Mouse (Mus musculus): Measurements from ENCODE around the gene Zfp667. TPM values are rescaled to one million over a fixed set of nuclear protein-coding genes. Genes with fewer than 3 reads are reported as not detected.

Gene Zfp667
- polyA plus RNA-seq, 1 experiment = not detected

GRCm38 (mm10) chr7:6330458-6331232, 44.3 kb downstream of the Zfp667 start:
- no peaks in the 10 kb centered on the region; the same call in 1 of the 2 replicates for H3K4me1 ChIP-seq (ENCODE audit: control insufficient read depth, insufficient read depth, low read length)
- no peak for TF ChIP-seq POLR2A (IDR thresholded peaks at IDR 0.05; ENCODE audit: insufficient read depth, low read depth, low read length)
- no peak for TF ChIP-seq CTCF (IDR thresholded peaks at IDR 0.05; ENCODE audit: insufficient read depth, low read depth, low read length)
- 10% methylated on average over 23 of the region's 23 CpGs for whole genome bisulfite sequencing
- H3K27ac ChIP-seq (ENCODE audit: insufficient read depth, low read depth, low read length) = peak overlapping the region; percentile 80
- H3K4me3 ChIP-seq (ENCODE audit: insufficient read depth, low read depth, low read length) = peak overlapping the region; percentile 86

GRCm38 (mm10) chr7:6331233-6331956, 45.0 kb downstream of the Zfp667 start, which contains the start of gene Zfp583:
Gene Zfp583 (minus strand): TSS chr7:6331285.
- Histone ChIP-seq H3K4me3 (ENCODE audit: insufficient read depth, low read depth, low read length) (peak within 1 kb of the TSS; percentile 86), H3K27ac (ENCODE audit: insufficient read depth, low read depth, low read length) (peak within 1 kb of the TSS; percentile 80), H3K4me1 (ENCODE audit: control insufficient read depth, insufficient read depth, low read length) (no peaks in the 10 kb centered on the region; the same call in 1 of the 2 replicates)
- TF ChIP-seq POLR2A (IDR thresholded peaks at IDR 0.05; ENCODE audit: insufficient read depth, low read depth, low read length) (peak; percentile 68), CTCF (IDR thresholded peaks at IDR 0.05; ENCODE audit: insufficient read depth, low read depth, low read length) (no peak)
- 5% methylated on average over 31 of the region's 31 CpGs for WGBS

GRCm38 (mm10) chr7:6339865-6340264, 53.5 kb downstream of the Zfp667 start:
- Histone ChIP-seq H3K4me1 (ENCODE audit: control insufficient read depth, insufficient read depth, low read length) (no peaks in the 10 kb centered on the region), H3K27ac (ENCODE audit: insufficient read depth, low read depth, low read length) (no peak overlapping the region), H3K4me3 (ENCODE audit: insufficient read depth, low read depth, low read length) (no peak overlapping the region)
- WGBS = 82% methylated on average over 5 of the region's 5 CpGs
- TF ChIP-seq POLR2A (IDR thresholded peaks at IDR 0.05; ENCODE audit: insufficient read depth, low read depth, low read length) (no peak), CTCF (IDR thresholded peaks at IDR 0.05; ENCODE audit: insufficient read depth, low read depth, low read length) (no peak)

GRCm38 (mm10) chr7:6343501-6344071, 57.2 kb downstream of the Zfp667 start, which contains the start of gene Gm3854:
Gene Gm3854 (plus strand): TSS chr7:6343759.
- peak within 1 kb of the TSS; percentile 90 for H3K4me3 ChIP-seq (ENCODE audit: insufficient read depth, low read depth, low read length)
- H3K4me1 ChIP-seq (ENCODE audit: control insufficient read depth, insufficient read depth, low read length) = no peaks in the 10 kb centered on the region
- H3K27ac ChIP-seq (ENCODE audit: insufficient read depth, low read depth, low read length) = peak within 1 kb of the TSS; percentile 94
- TF ChIP-seq CTCF (IDR thresholded peaks at IDR 0.05; ENCODE audit: insufficient read depth, low read depth, low read length) = no peak
- peak; percentile 19; the same call in 1 of the 2 replicates for TF ChIP-seq POLR2A (IDR thresholded peaks at IDR 0.05; ENCODE audit: insufficient read depth, low read depth, low read length)
- under 1% methylated on average over 26 of the region's 26 CpGs for WGBS

- WGBS = 30% methylated on average over 10 of the region's 10 CpGs
Measured at GRCm38 (mm10) chr7:6344124-6344523, 57.7 kb downstream of the Zfp667 start.

More at GRCm38 (mm10) chr7:6344124-6344523, 57.7 kb downstream of the Zfp667 start:
- TF ChIP-seq CTCF (IDR thresholded peaks at IDR 0.05; ENCODE audit: insufficient read depth, low read depth, low read length) (no peak), POLR2A (IDR thresholded peaks at IDR 0.05; ENCODE audit: insufficient read depth, low read depth, low read length) (no peak)
- H3K4me1 ChIP-seq (ENCODE audit: control insufficient read depth, insufficient read depth, low read length) = no peaks in the 10 kb centered on the region
- no peak overlapping the region; the same call in 1 of the 2 replicates for H3K27ac ChIP-seq (ENCODE audit: insufficient read depth, low read depth, low read length)
- peak overlapping the region; percentile 35 for H3K4me3 ChIP-seq (ENCODE audit: insufficient read depth, low read depth, low read length)

Other genes with a start within 250 kb of the Zfp667 start
- not detected in 2 replicates for gene Nlrp4c, start 241.4 kb upstream of the Zfp667 start, polyA plus RNA-seq (2012; ENCODE audit: insufficient read depth, insufficient read length, low replicate concordance, missing spikeins)
- gene Zfp787, start 130.6 kb upstream of the Zfp667 start, polyA plus RNA-seq (2012; ENCODE audit: insufficient read depth, insufficient read length, low replicate concordance, missing spikeins) = not detected in 2 replicates
- not detected in 2 replicates for gene Zfp444, start 114.4 kb upstream of the Zfp667 start, polyA plus RNA-seq (2012; ENCODE audit: insufficient read depth, insufficient read length, low replicate concordance, missing spikeins)
- not detected in 2 replicates for gene Galp, start 89.5 kb upstream of the Zfp667 start, polyA plus RNA-seq (2012; ENCODE audit: insufficient read depth, insufficient read length, low replicate concordance, missing spikeins)
- not detected in 2 replicates for gene Zscan5b, start 64.3 kb upstream of the Zfp667 start, polyA plus RNA-seq (2012; ENCODE audit: insufficient read depth, insufficient read length, low replicate concordance, missing spikeins)
- gene Epp13, start 33.9 kb upstream of the Zfp667 start, polyA plus RNA-seq (2012; ENCODE audit: insufficient read depth, insufficient read length, low replicate concordance, missing spikeins) = not detected in 2 replicates
- gene Zfp583, start 44.7 kb downstream of the Zfp667 start, polyA plus RNA-seq (2012; ENCODE audit: insufficient read depth, insufficient read length, low replicate concordance, missing spikeins) = not detected in 2 replicates
- not detected in 2 replicates for gene Gm3854, start 57.2 kb downstream of the Zfp667 start, polyA plus RNA-seq (2012; ENCODE audit: insufficient read depth, insufficient read length, low replicate concordance, missing spikeins)
- not detected in 2 replicates for gene Zfp78, start 76.7 kb downstream of the Zfp667 start, polyA plus RNA-seq (2012; ENCODE audit: insufficient read depth, insufficient read length, low replicate concordance, missing spikeins)
- gene Zfp28, start 96.7 kb downstream of the Zfp667 start, polyA plus RNA-seq (2012; ENCODE audit: insufficient read depth, insufficient read length, low replicate concordance, missing spikeins) = not detected in 2 replicates
- gene Smim17, start 112.1 kb downstream of the Zfp667 start, polyA plus RNA-seq (2012; ENCODE audit: insufficient read depth, insufficient read length, low replicate concordance, missing spikeins) = not detected in 2 replicates
- not detected in 2 replicates for gene Gm20715, start 123.7 kb downstream of the Zfp667 start, polyA plus RNA-seq (2012; ENCODE audit: insufficient read depth, insufficient read length, low replicate concordance, missing spikeins)
- not detected in 2 replicates for gene Olfr1344, start 152.1 kb downstream of the Zfp667 start, polyA plus RNA-seq (2012; ENCODE audit: insufficient read depth, insufficient read length, low replicate concordance, missing spikeins)
- gene Olfr1336, start 169.6 kb downstream of the Zfp667 start, polyA plus RNA-seq (2012; ENCODE audit: insufficient read depth, insufficient read length, low replicate concordance, missing spikeins) = not detected in 2 replicates
- gene Olfr1346, start 180.5 kb downstream of the Zfp667 start, polyA plus RNA-seq (2012; ENCODE audit: insufficient read depth, insufficient read length, low replicate concordance, missing spikeins) = not detected in 2 replicates
- not detected in 2 replicates for gene Olfr5, start 200.4 kb downstream of the Zfp667 start, polyA plus RNA-seq (2012; ENCODE audit: insufficient read depth, insufficient read length, low replicate concordance, missing spikeins)
- gene Olfr1347, start 213.2 kb downstream of the Zfp667 start, polyA plus RNA-seq (2012; ENCODE audit: insufficient read depth, insufficient read length, low replicate concordance, missing spikeins) = not detected in 2 replicates
- gene Olfr1348, start 222.2 kb downstream of the Zfp667 start, polyA plus RNA-seq (2012; ENCODE audit: insufficient read depth, insufficient read length, low replicate concordance, missing spikeins) = not detected in 2 replicates
- gene Olfr1349, start 236.4 kb downstream of the Zfp667 start, polyA plus RNA-seq (2012; ENCODE audit: insufficient read depth, insufficient read length, low replicate concordance, missing spikeins) = not detected in 2 replicates

All from olfactory bulb, adult 2 months (tissue).